Mouse (Mus musculus) thymus, adult 2 months (tissue): Measurements from ENCODE around the gene Ube2cbp.

Source experiments
- CTCF ChIP-seq: fragments of 200-500 bp; IDR thresholded peaks from 2 replicates; pipeline ENCODE4 v1.5.1; 2012; ENCODE audit warnings: mild to moderate bottlenecking, control low read depth, low read length, moderate library complexity, borderline replicate concordance; ENCODE audit not compliant: control insufficient read depth, poor library complexity, insufficient read depth; ENCODE audit errors: extremely low read depth
- POLR2A ChIP-seq: fragments of 200-500 bp; IDR thresholded peaks from 2 replicates; pipeline ENCODE4 v1.6.1; 2012; ENCODE audit warnings: mild to moderate bottlenecking, low read length, control low read depth, moderate library complexity; ENCODE audit not compliant: control insufficient read depth, poor library complexity, insufficient read depth; ENCODE audit errors: extremely low read depth

DNA sequence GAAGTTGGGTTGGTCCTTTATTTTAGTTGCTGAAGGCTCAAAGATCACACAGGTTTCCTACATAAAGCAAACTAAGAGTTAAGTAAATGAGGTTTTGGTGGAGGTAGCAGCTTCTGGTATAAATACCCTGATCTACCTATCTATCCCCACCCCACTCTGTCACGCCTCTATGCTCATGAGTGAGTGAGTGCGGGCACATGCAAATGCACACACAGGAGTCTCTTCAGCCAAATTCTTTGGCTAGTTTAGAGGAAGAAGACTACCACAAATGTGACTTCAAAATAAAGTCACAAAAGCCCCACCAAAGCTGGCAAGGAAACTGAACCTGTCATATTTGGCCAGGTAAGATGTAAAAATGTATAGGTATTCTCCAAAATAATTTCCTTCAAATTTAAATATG, 149.1 kb downstream of the Ube2cbp start:
- TF ChIP-seq CTCF, result no peak
- TF ChIP-seq POLR2A, result no peak
